Mouse (Mus musculus): ENCODE results near the gene Ctsk.

GRCm38 (mm10) chr3:95542171-95542570 is 43.1 kb downstream of the Ctsk start:
- TF ChIP-seq POLR2A (IDR thresholded peaks at IDR 0.05; ENCODE audit: control insufficient read depth, low read depth, low read length), result no peak
- no peak for TF ChIP-seq CTCF (IDR thresholded peaks at IDR 0.05; ENCODE audit: control insufficient read depth, insufficient read depth, insufficient replicate concordance, low read depth, low read length)
